Mouse (Mus musculus) retina, postnatal 1 day (tissue): ENCODE data around the gene A4gnt.
"Not testable (repeated sequence)": the region's sequence is repeated elsewhere in the genome, so short reads cannot be mapped to it uniquely, and the experiment has no call there.

Experiments
- DNase-seq: peaks from one replicate; pipeline ENCODE4 v3.0.0-alpha.2; 2012

Gene A4gnt

GRCm38 (mm10) chr9:99612202-99612601, at the start of gene A4gnt:
Gene A4gnt (plus strand): TSS chr9:99612502.
- no peak for DNase-seq

- peak; percentile 48 for DNase-seq
Measured at GRCm38 (mm10) chr9:99563714-99564113, 48.6 kb upstream of the A4gnt start.

- DNase-seq: no peak
Measured at GRCm38 (mm10) chr9:99568023-99568346, 44.3 kb upstream of the A4gnt start.

GRCm38 (mm10) chr9:99568347-99569070, 43.8 kb upstream of the A4gnt start, which contains the start of gene Armc8:
Gene Armc8 (minus strand): TSS chr9:99568899.
- peak; percentile 94 for DNase-seq

GRCm38 (mm10) chr9:99569071-99569397, 43.3 kb upstream of the A4gnt start:
- DNase-seq: no peak

- DNase-seq: peak; percentile 95
Measured at GRCm38 (mm10) chr9:99575677-99576480, 36.4 kb upstream of the A4gnt start, which contains the start of gene Dbr1. Gene Dbr1 (plus strand): TSS chr9:99575799.

- DNase-seq: peak; percentile 77
Measured at GRCm38 (mm10) chr9:99580655-99581054, 31.6 kb upstream of the A4gnt start.

GRCm38 (mm10) chr9:99587505-99588202, 24.6 kb upstream of the A4gnt start:
- peak; percentile 65 for DNase-seq

- no peak for DNase-seq
Measured at GRCm38 (mm10) chr9:99591144-99591543, 21.2 kb upstream of the A4gnt start.

- not testable (repeated sequence) for DNase-seq
Measured at GRCm38 (mm10) chr9:99599127-99599526, 13.2 kb upstream of the A4gnt start.

- DNase-seq: peak; percentile 79
Measured at GRCm38 (mm10) chr9:99603566-99603965, 8.7 kb upstream of the A4gnt start.

- no peak for DNase-seq
Measured at GRCm38 (mm10) chr9:99619688-99620087, 7.4 kb downstream of the A4gnt start.

- DNase-seq: no peak
Measured at GRCm38 (mm10) chr9:99620196-99620595, 7.9 kb downstream of the A4gnt start.

GRCm38 (mm10) chr9:99622034-99622433, 9.7 kb downstream of the A4gnt start:
- no peak for DNase-seq

- no peak for DNase-seq
Measured at GRCm38 (mm10) chr9:99622966-99623365, 10.7 kb downstream of the A4gnt start.

GRCm38 (mm10) chr9:99624117-99624516, 11.8 kb downstream of the A4gnt start:
- no peak for DNase-seq

- DNase-seq: no peak
Measured at GRCm38 (mm10) chr9:99628581-99628980, 16.3 kb downstream of the A4gnt start.

- peak; percentile 91 for DNase-seq
Measured at GRCm38 (mm10) chr9:99629281-99630011, 17.1 kb downstream of the A4gnt start, which contains the start of gene Dzip1l. Gene Dzip1l (plus strand): TSS chr9:99629496.

- DNase-seq: no peak
Measured at GRCm38 (mm10) chr9:99630071-99630470, 17.8 kb downstream of the A4gnt start.

- no peak for DNase-seq
Measured at GRCm38 (mm10) chr9:99630528-99631125, 18.3 kb downstream of the A4gnt start.

- peak; percentile 37 for DNase-seq
Measured at GRCm38 (mm10) chr9:99631781-99632180, 19.5 kb downstream of the A4gnt start.

- no peak for DNase-seq
Measured at GRCm38 (mm10) chr9:99632264-99632663, 20.0 kb downstream of the A4gnt start.
